Mouse (Mus musculus) spleen, postnatal 0 days (tissue): ENCODE measurements around the gene Olfr873. TPM values are rescaled to one million over a fixed set of nuclear protein-coding genes. Genes with fewer than 3 reads are reported as not detected.

Experiments used
- polyA plus RNA-seq: library from polyadenylated mRNA; unstranded; fragments of >200 nt; fragmentation: Nextera tagmentation; extraction: Ambion mirVana; gene quantifications from 2 replicates; pipeline ENCODE4 v1.2.1, GENCODE M21; 2015

Olfr873 gene
- polyA plus RNA-seq = not detected in 2 replicates

GRCm38 (mm10) chr9:20298232-20298631 lies at the start of gene Olfr873:
Gene Olfr873 (plus strand): TSS chr9:20298532.

GRCm38 (mm10) chr9:20282051-20282450 lies 16.3 kb upstream of the Olfr873 start, which contains the start of gene Olfr39:
Gene Olfr39 (plus strand): TSS chr9:20282351.

DNA sequence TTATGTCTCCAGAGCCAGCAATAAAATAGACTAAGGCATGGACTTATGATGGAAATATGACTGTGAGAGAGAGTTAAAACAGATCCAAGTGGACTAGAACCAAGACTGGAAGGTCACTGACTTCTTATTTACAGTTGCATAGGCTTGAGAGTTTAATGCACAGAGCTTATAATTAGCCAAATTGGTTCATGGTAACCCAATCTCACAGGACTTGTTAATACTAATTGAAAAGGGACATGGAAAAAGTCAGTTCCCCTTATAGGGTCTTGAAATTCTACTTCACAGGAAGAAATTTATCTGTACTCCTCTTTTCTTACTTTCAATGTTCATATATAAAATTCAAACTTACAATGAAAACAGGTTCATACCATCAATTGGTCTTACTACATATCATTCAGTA lies 37.7 kb downstream of the Olfr873 start, which contains the start of gene Olfr18:
Gene Olfr18 (minus strand): TSS at position 101 of the 400 bp plus-strand sequence.

Other genes starting within 250 kb of the Olfr873 start
- gene Olfr867, start 241.0 kb upstream of the Olfr873 start, polyA plus RNA-seq = not detected in 2 replicates
- gene Olfr868, start 199.9 kb upstream of the Olfr873 start, polyA plus RNA-seq = not detected in 2 replicates
- not detected in 2 replicates for gene Olfr869, start 169.5 kb upstream of the Olfr873 start, polyA plus RNA-seq
- not detected in 2 replicates for gene Olfr870, start 124.5 kb upstream of the Olfr873 start, polyA plus RNA-seq
- gene Olfr871, start 86.3 kb upstream of the Olfr873 start, polyA plus RNA-seq = not detected in 2 replicates
- not detected in 2 replicates for gene Olfr872, start 61.4 kb upstream of the Olfr873 start, polyA plus RNA-seq
- not detected in 2 replicates for gene Olfr39, start 16.2 kb upstream of the Olfr873 start, polyA plus RNA-seq
- 0.04 TPM in 1 of 2 replicates, not detected in the other for gene Olfr18, start 37.6 kb downstream of the Olfr873 start, polyA plus RNA-seq
- 25.5 and 28.8 TPM in 2 replicates for gene Zfp560, start 86.6 kb downstream of the Olfr873 start, polyA plus RNA-seq
- gene Zfp26, start 161.6 kb downstream of the Olfr873 start, polyA plus RNA-seq = 5.4 and 6.0 TPM in 2 replicates
- 8.0 and 9.2 TPM in 2 replicates for gene Zfp426, start 194.2 kb downstream of the Olfr873 start, polyA plus RNA-seq
- 21.5 and 27.0 TPM in 2 replicates for gene Zfp266, start 222.9 kb downstream of the Olfr873 start, polyA plus RNA-seq